Mouse (Mus musculus) embryonic stem cell, embryonic (primary cell): Measurements from ENCODE around the gene Adamts6.

ENCODE experiments used
- CTCF ChIA-PET, 4 experiments: fragments of 300-600 bp in 2 of 4; fragments of 350-600 bp in 2 of 4; sonication (Branson Sonifier 250); formaldehyde crosslinking; loops; one replicate each; lab custom pipeline; 2022; ENCODE audit warnings: inconsistent platforms in 2 of 4; lab: Charles Lee
- POLR2A ChIA-PET, 4 experiments: fragments of 300-600 bp in 2 of 4; fragments of 350-600 bp in 2 of 4; sonication (Branson Sonifier 250); formaldehyde crosslinking; loops; one replicate each; lab custom pipeline; 2022; ENCODE audit warnings: antibody characterized with exemption in 4 of 4, inconsistent platforms in 1 of 4; lab: Charles Lee

Adamts6 gene

DNA sequence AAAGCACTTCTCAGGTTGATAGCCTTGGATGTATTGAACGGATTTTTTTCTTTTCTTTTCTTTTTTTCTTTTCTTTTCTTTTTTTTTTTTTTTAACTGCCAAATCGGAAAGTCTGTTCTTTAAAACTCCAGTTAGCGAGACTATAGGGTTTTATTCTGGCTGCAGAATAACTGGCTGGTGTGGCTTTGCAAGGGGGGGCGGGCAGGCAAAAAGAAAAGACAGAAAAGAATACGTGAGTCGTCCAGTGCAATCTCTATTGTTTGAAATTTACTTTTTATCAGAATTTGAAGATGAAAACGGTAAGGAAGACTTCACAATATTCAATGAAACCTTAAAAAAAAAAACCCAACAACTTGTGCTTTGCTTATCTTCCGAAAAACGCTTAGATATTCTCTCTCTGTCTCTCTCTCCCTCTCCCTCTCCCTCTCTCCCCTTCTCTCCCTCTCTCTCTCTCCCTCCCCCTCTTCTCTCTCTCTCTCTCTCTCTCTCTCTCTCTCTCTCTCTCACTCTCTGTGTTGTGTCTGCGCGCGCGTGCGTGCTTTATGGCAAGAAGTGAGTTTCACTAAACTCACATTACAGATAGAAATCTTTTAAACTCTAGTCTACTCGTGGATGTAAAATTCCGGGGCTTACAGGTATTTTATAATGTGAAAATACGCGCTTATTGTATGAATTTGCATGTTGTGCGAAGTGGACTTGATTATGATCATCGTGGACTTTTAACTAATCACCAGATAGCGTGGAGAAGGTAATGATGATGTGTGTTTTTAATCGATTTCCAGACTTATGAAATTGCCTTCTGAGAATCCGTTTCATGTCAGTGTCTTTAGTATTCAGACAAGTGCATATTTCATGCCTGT, at the start of gene Adamts6:
Gene Adamts6 (plus strand): TSS at position 470 of the 860 bp plus-strand sequence.
- ChIA-PET CTCF (no interaction called here), POLR2A (interaction anchor here in 2 of 4 experiments (0.7 to 1.0 kb wide), 2 partner anchors 59 to 815 kb away, joined by 3 to 6 read pairs; partner anchors contain the start of gene Cenpk (in 1 of the 2))

DNA sequence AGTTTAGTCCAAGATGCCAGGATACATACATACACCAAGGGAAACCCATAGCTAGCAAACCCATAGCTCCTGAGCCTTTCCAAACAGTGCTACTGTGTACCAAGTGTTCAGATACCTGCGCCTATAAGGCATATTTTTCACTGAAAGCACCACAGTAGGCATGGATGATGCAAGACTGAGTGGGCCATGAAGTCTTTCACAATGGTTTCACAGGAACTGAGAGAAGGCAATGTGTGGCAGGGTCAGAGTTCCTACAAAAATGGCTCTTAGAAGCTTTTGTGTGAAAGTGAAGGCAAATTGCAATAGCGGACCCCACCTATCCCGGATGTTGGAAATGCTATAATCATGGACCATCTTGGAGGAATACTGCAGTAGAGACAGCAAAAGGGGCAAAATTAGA, 28.6 kb upstream of the Adamts6 start:
- CTCF ChIA-PET, result no interaction called here

DNA sequence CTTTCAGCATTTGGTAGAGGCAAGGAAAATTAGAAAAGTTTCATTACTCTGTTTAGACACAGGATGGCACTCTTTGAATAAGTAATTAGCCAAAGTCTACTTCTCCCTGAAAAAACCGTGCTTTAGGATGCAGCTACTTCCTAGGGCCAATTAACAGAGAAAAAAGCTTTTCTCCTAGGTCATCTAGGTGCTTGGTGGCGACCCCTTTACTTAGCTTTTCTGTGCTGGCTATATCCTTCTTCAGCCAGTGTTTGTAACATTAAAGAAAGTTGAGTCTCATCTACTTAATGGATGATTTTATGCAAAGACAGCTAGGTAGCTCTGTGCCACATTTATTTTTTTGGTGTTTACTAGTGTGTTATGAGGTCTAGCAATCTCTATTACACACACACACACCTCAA, 2.6 kb upstream of the Adamts6 start:
- POLR2A ChIA-PET, result interaction anchor here in 1 of 4 experiments (1.0 kb wide), 1 partner anchor 107 kb away, joined by 3 read pairs; no protein-coding TSS in a partner anchor
- CTCF ChIA-PET, result interaction anchor here in 3 of 4 experiments (0.6 to 1.1 kb wide), 4 partner anchors 96 to 910 kb away, joined by 3 to 5 read pairs (median 3); no protein-coding TSS in a partner anchor

More for the DNA sequence above, 28.6 kb upstream of the Adamts6 start:
- POLR2A ChIA-PET, result no interaction called here

DNA sequence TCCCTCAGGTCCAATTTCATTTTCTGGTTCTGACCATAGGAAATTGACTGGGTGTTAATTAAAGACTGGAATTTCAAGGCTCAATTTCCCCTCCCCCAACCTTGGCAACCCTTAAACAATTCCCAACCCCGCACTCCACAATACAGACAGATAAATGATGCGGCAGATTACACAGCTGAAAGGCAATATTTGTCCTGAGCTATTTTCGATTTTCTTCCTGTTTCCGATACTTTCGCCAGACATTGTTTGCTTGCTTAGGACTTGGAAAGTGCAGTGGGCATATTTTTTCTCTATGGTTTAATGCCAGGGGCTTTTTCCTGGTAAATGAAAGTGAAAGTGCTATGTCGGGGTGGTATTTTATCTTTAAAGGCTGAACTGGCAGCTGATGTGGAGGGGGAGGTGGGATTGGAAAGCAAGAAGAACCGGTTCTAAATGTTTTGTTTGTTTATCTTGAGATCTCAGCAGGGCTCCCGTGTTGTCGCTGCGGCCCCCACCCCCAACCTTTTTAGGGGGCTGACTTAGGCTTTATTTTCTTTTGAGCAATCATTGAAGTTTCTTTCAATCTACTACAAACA, 1.8 kb upstream of the Adamts6 start:
- CTCF ChIA-PET, result interaction anchor here in 1 of 4 experiments (0.5 kb wide), 1 partner anchor 697 kb away, joined by 3 read pairs; no protein-coding TSS in a partner anchor
- POLR2A ChIA-PET, result interaction anchor here in 2 of 4 experiments (0.6 to 1.0 kb wide), 2 partner anchors 108 to 679 kb away, joined by 3 read pairs; no protein-coding TSS in a partner anchor

DNA sequence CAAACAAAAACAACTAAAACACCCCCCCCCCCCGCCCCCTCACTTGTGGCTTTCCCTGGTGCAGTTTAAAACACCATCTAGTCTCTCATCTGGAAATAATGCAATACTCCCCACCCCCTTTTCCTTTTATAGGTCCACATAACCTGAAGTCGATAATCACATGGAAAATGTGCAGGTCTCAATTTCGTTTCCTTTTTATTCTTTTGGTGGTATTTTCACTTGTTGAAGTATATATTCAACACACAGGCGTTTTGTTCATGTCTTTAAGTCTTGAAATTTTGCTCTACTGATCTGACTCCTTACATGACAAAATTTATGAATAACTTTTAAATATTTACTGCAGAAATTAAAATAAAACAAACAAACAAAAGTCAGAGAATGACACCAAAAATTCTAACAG, 1.3 kb upstream of the Adamts6 start:
- CTCF ChIA-PET, result no interaction called here
- POLR2A ChIA-PET, result no interaction called here

DNA sequence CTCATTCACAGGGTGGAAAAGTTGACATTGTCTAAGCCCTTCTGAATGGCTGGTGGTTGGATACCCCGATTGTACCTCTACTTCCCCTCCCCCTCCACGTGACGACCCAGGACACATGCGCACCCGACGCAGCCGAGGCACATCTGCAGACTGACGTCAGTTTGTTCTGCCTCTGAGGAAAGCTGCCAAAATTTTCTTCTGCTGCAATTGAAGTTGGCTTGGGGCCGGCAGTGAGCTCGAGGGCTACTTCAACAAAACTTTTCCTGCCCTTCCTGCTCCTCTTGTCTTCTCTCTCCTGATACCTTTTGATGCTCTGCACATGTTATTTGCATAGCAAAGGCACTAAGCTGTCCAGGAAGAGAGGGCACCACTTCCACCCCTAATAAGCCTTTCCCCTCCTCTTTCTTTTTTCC, 732 bp upstream of the Adamts6 start:
- ChIA-PET POLR2A (interaction anchor here in 1 of 4 experiments (0.7 kb wide), 1 partner anchor 815 kb away, joined by 6 read pairs; no protein-coding TSS in a partner anchor), CTCF (no interaction called here)

DNA sequence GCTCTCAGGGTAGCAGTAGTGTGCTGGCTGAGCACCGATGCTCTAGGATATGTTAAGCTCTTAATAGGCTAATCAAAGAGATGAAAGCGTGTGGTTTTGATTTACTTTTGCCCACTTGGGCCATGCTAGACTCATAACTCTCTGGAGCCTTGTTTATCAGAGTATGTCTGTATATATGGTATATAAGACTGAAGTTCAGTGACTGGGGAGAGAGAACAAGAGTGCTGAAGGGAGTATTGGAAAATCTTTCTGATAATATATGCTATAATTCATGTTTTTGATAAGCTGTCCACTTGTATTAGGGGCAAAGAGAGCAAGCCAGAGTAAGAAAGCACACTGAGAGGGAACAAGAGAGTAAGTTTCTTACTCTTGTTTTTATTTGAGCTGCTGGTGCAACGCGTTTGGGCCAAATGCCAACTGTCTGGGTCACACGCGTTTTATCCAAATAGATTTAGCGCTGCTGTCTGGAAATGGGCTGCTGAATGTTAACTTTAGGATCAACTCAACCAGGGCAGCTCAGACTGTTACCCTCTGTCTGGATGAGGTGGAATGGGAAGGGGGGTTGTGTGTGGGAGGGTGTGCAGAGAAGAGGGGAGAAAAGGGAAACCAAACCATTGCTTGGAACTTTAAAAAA, 708 bp downstream of the Adamts6 start:
- POLR2A ChIA-PET, result interaction anchor here in 1 of 4 experiments (0.7 to 1.0 kb wide), 2 partner anchors 60 to 1019 kb away, joined by 3 read pairs; partner anchors contain the start of gene Cenpk

DNA sequence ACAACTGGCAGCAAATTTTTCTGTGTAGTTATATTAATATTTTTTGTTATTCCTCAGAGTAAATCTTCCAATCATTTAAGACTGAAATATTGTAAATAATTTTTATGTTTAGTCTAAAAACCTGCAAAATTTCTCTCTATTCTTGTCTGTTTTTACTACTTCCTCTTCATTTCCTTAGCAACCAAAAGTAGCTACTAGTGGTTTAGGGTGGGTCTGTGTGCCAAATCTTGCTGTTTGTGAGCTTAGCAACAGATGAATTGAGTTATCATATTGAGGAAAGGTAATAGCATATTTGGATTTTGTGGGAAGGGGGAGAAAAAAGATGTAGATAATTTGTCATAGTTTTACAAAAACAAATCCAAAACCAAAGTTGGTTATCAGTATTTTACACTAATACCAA, 1.5 kb downstream of the Adamts6 start:
- ChIA-PET CTCF (no interaction called here), POLR2A (no interaction called here)

More for the DNA sequence above, 708 bp downstream of the Adamts6 start:
- CTCF ChIA-PET, result no interaction called here

DNA sequence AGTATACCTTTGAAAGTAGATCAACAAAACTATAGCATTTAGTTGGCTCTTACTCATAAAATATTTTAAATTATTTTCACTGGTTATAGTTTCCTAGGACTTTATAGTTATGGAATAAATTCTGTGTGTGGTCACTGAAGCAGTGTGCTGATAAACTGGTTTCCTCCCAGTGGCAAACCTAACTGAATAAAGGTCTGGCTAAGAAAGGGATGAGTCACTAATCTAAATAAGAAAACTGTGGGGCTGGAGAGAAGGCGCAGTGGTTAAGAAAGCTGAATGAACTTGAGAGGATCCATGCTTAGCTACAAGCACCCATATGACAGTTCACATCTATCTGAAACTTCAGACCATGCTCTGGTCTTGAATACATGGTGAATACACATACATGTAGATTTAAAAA, 7.8 kb downstream of the Adamts6 start:
- CTCF ChIA-PET, result interaction anchor here in 1 of 4 experiments (0.6 kb wide), 1 partner anchor 649 kb away, joined by 3 read pairs; no protein-coding TSS in a partner anchor
- POLR2A ChIA-PET, result no interaction called here

DNA sequence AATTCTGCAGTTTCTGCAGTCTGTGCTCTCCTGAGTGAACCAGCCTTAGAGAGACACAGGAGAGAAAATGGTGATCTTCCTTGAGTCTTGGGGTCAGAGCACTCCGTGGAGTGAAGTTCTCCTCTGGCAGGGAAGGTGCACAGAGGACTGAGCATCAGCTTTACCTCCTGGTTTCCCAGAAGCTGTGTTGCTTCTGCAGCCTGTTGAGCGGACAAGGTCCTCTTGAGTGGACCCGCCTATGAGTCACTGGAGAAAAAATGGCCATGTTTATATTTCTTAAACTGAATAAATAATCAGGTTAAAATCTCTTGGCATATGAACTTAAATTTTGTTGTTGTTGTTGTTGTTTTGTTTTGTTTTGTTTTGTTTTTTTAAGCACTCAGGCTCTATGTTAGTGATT, 41.7 kb downstream of the Adamts6 start:
- CTCF ChIA-PET, result no interaction called here
- POLR2A ChIA-PET, result interaction anchor here in 1 of 4 experiments (0.6 kb wide), 1 partner anchor 190 kb away, joined by 3 read pairs; no protein-coding TSS in a partner anchor

DNA sequence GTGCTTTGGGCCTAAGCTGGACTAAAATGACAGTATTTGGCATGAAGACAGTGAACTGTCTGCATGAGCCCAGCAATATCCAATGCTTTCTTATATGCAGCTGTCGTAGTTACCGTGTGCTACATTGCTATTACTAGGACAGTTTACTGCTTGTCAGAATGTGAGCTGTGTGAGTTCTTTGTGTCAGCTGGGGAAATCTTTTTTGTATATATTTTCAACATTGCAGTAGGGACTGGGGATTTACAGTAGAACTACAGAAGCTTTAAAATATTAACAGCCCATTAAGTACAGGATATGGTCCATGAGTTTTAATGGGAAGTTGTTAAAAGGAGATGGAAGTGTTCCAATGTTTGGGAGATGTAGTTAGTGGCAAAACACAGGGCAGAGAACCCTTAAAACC, 42.1 kb downstream of the Adamts6 start:
- ChIA-PET CTCF (no interaction called here), POLR2A (no interaction called here)

DNA sequence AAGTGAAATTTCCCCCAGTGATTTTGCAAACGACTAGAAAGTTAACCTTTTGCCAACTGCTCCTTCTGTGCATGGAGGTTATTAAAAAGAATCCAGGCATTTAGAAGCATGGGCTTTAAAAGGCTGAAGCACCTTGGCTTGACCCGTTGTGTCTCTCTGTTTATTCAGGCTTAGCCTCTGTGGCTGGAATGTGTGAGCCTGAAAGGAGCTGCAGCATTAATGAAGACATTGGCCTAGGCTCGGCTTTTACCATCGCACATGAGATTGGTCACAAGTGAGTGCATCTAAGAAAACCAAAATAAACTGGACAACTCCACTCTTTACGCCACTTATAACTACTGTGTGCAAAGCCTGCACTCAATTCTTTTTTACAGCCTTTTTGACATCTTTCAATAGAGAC, 65.0 kb downstream of the Adamts6 start:
- POLR2A ChIA-PET, result no interaction called here
- CTCF ChIA-PET, result no interaction called here

DNA sequence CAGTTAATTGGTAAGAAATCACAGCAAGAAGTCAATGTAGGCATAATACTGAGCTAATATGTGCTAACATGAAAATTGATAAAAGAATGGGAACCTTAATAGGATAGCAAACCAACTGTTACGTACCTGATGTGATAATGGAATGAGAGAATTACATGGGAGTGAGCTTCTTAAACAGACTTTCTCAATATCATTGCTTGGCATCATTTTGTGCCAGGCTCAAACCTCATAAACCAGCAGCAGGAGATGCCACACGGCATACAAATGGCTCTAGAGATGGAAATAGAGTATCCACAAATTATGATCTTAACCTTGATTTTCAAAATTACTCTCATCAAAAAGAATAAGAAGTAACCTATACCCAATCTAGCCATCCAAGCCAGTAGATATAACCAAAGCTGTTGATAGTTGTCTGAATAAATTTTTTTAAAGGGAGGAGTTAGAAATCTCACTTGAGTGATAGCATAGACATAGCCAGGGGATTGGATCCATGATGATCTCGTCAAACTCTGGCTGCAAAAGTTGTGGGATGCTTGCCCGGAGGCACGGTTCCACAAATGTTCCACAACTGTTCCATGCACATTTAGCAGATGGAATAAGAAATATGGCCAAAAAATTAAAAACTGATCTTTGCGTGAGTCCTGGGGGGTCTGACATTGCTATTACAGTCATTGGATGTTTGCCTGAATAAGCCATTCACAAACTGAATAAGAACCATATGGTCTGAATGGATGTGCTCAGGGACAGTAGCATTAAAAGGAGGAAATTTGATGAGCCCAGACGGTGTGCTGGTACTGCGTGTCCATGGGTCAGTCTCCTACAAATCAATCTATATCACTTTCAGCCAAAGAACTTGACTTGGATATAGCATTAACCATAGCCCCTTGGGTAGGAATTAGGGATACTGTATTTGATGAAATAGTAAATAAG, 106.1 kb downstream of the Adamts6 start:
- POLR2A ChIA-PET, result no interaction called here
- CTCF ChIA-PET, result no interaction called here

DNA sequence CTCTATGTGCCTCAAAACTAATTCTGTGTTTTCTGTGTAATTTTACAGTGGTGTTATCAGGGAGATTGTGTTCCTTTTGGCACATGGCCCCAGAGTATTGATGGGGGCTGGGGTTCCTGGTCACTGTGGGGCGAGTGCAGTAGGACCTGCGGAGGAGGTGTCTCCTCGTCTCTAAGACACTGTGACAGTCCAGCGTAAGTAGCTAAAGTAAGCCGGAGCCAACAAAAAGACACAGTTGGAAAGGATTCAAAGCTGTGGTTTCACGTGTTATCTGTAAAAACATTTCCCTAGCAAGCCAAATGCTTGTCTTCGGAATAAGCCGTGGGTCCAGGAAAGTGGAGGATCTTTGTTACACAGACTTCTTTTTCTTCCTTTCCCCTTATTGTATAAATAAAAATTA, 110.2 kb downstream of the Adamts6 start:
- POLR2A ChIA-PET, result no interaction called here

DNA sequence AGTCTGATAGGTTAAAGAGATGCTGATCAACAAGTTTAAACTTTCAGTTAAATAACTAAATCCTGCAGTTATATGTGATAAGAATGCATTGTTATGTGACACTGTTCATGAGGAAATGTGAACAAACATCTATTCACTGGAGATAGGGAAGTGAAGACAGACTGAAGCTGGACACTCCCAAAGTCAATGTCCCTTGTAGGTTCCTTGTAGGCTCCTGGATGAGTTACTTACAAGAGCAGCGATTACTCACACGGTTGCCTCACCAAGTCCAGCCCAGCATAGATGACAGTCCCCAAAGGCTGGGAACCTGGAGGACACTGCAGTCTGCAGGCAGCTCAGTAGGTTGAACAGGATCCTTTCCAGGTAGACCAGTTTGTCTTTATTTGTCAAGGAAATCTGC, 145.1 kb downstream of the Adamts6 start:
- CTCF ChIA-PET, result no interaction called here
- POLR2A ChIA-PET, result interaction anchor here in 1 of 4 experiments (0.5 kb wide), 1 partner anchor 153 kb away, joined by 8 read pairs; no protein-coding TSS in a partner anchor

More for the DNA sequence above, 110.2 kb downstream of the Adamts6 start:
- CTCF ChIA-PET, result no interaction called here

DNA sequence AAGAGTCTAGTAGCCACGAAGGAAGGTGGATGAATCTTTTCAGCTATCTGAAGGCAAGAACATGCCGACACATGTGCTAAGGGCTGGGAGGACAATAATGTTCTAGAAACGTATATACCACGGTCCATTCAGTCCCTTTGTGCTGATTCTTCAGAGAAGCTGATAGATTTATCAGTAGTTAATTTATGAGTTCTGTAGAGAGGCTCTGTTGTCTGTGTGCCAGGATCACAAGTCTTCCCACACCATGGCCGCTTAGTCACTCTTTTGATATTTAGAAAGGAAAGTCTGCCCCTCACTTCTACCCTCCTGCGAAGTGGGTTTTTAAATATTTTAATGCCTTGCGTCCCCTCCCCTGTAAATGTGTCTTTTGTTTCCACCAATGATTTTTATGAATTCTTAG, 154.9 kb downstream of the Adamts6 start:
- ChIA-PET POLR2A (no interaction called here), CTCF (no interaction called here)

DNA sequence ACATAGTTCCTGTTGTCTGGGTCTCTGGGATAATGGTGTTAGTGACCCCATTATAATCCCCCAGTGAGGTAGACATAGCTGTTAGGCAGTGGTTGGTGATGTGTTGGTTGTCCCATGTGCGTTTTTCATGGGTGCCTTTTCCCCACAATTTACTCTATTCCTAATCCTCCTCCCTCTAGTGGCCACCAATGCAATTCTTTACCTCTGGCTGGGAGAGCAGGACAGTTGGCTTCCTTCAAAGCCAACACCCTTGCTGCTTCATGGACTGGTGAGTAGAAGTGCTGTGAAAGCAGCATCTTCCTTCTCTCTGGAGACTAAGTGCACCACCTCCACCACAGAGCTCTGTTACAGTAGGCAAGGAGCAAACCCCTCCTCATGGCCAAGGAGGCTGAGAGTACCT, 157.8 kb downstream of the Adamts6 start:
- ChIA-PET CTCF (no interaction called here), POLR2A (no interaction called here)

DNA sequence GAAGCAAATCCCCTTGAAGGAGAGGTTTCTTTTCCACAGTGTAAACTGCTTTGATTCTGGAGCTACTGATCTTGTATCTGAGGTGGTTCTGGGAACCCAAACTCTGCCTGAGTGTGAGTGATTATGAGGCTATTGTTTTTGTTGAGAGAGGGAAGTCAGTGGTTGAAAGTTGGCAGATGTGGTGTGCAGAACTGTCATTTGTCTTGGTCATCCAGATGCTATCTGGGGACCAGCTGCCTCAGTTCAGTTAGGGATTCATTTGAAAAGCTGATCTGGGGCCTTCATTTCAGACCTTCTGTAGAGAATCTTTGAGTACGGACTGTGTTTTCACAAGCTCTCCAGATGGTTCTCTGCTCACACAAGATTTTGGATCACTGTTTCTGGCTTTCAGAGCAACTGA, 159.3 kb downstream of the Adamts6 start:
- ChIA-PET POLR2A (no interaction called here), CTCF (no interaction called here)
